Mouse (Mus musculus) liver, embryonic 14.5 days (tissue): ENCODE data around the gene Ccdc122.

Experiments
- CTCF ChIP-seq: IDR thresholded peaks from 2 replicates; pipeline ENCODE4 v1.5.1; 2016; ENCODE audit warnings: antibody characterized with exemption, low read depth, control low read depth
- EP300 ChIP-seq: IDR thresholded peaks from 2 replicates; pipeline ENCODE4 v1.6.1; 2016; ENCODE audit warnings: antibody characterized with exemption, low read depth

DNA sequence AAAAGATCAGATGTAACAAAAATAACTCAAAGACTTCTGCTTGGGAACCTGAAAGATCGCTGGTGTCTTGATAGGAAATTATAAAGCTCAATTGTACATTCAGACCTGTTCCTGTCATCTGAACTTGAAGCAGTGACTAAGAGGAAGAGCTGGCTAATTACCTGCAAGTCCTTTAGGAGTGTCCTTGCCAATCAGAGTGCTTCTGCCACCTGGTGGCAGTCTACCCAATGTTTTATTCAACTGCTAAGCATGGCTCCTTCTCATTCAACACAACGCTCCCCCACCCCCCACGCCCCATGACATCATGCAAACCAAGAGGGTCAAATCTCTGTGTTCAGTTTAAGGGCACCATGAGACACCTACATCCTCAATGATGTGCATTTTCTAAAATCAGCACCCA, 28.3 kb upstream of the Ccdc122 start:
- TF ChIP-seq CTCF (peak; percentile 69), EP300 (no peak)
